Mouse (Mus musculus) cortical plate, adult 2 months (tissue): ENCODE data around the gene Prpf18.

Source experiments
- CTCF ChIP-seq: fragments of 200-500 bp; IDR thresholded peaks from 2 replicates; pipeline ENCODE4 v1.5.1; 2011; ENCODE audit warnings: mild to moderate bottlenecking, control low read depth, low read length; ENCODE audit not compliant: insufficient read depth; ENCODE audit errors: extremely low read depth
- POLR2A ChIP-seq: fragments of 200-500 bp; IDR thresholded peaks from 2 replicates; pipeline ENCODE4 v1.6.1; 2011; ENCODE audit warnings: mild to moderate bottlenecking, low read length, control low read depth; ENCODE audit not compliant: insufficient read depth; ENCODE audit errors: extremely low read depth

DNA sequence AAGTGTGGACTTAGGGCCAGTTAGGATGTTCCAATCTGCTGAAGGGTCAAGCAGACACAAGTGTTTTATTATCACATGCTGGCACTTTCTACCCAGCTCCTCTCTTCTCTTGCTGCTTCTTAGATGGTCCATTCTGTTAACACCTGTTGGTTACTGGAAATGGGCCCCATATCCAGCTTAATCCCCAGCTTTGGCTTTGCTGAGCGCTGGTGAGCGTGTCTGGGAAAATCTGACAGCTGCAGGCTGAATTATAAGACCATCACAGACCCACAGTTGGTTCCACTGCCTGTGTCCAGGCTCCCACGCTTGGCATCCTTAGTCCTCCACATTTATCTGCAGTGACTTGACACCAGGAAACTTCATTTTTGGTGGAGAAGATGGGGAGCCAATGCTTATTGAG is 45.4 kb downstream of the Prpf18 start:
- TF ChIP-seq POLR2A (no peak), CTCF (no peak)
